Mouse (Mus musculus): ENCODE results near the gene Atpif1. TPM values are rescaled to one million over a fixed set of nuclear protein-coding genes. Genes with fewer than 3 reads are reported as not detected.
"Not testable (repeated sequence)": the region's sequence is repeated elsewhere in the genome, so short reads cannot be mapped to it uniquely, and the experiment has no call there.

Atpif1 gene
- 68.3 and 93.0 TPM in 2 replicates for polyA plus RNA-seq (2012; rRNA removed)

DNA sequence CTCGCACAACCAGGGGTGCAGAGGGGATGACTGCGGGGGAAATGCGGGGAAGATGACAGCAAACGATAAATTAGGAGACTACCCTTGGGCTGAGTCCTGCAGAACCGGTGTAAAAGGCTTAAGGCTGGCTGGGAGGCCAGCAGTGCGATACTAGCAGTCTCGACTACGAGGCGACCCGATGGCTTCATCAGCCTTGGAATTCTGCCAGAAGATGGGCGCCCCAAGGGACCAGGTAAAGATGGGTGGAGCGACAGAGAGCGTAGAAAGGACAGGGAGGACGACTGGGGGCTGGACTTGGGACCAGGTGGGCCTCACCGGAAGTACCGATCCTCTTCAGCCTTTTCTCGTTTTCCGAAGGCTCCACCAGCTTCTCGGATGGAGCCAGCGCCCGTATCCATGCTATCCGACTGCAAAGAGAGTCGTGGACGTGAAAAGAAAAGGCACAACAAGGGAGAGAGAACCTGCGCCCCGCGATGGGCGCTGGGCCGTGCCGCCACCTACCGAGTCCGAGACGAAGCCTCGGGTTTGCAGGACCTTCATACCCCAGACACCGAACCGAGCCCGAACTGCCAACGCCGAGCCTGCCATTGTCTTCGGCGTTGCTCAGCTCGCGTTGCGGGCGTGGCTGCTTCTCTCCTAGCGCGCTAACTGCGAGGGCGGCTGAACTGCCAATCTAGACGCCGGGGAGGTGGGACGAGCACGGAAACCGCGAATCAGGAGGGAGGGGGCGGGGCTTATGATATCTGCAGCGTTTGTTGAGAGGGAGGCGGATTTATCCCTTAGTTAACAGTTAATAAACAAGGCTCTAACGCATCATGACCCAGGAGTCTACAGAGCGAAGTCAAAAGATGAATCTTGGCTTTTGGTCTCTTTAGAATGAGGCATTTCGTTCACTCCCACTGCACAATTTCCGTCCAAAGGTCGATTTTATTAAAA lies at the start of gene Atpif1:
Gene Atpif1, minus strand, starts transcription at position 679 of the 936 bp plus-strand sequence.
- under 1% methylated on average over 63 of the region's 63 CpGs for WGBS
- peak; percentile 81 for DNase-seq

DNA sequence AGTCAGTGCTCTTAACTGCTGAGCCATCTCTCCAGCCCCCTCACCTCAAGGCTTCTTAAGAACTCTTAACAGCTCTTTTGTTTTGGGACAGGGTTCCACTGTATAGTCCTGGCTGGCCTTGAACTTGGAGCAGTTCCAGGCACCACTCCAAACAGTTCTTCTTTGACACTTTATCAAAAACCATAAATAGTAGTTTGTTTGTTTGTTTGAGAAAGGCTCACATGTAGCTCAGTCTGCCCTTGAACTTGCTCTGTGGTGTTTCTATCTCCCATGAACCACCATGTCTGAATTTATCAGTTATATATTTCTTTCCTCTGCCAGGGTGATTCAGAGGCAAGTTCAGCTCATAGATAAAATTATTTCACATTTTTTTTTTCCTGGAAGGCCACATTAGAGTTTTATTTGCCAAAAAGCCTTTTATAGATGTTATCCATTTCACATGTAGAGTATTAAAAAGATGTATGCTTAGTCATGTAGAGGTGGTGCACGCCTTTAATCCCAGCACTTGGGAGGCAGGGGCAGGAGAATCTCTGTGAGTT lies 41.4 kb upstream of the Atpif1 start:
- peaks cover 3% of the 10 kb centered on the region; the same call in 1 of the 2 replicates for H3K4me1 ChIP-seq (ENCODE audit: control insufficient read depth, insufficient read depth, low read length)
- DNase-seq, result no peak
- WGBS, result 85% methylated on average over 1 of the region's 1 CpGs
- TF ChIP-seq POLR2A (IDR thresholded peaks at IDR 0.05; ENCODE audit: borderline replicate concordance, extremely low read depth, low read depth, low read length), result no peak
- TF ChIP-seq CTCF (IDR thresholded peaks at IDR 0.05; ENCODE audit: insufficient read depth, low read length), result no peak
- no peak overlapping the region for H3K4me3 ChIP-seq (replicated peaks; ENCODE audit: extremely low read depth, low read depth, low read length)

More for the DNA sequence above, at the start of gene Atpif1:
- Histone ChIP-seq H3K4me1 (ENCODE audit: control insufficient read depth, insufficient read depth, low read length) (peaks cover 11% of the 10 kb centered on the region), H3K4me3 (replicated peaks; ENCODE audit: extremely low read depth, low read depth, low read length) (peak within 1 kb of the TSS; percentile 77)
- peak; percentile 90; the same call in 1 of the 2 replicates for TF ChIP-seq POLR2A (IDR thresholded peaks at IDR 0.05; ENCODE audit: borderline replicate concordance, extremely low read depth, low read depth, low read length)
- TF ChIP-seq CTCF (IDR thresholded peaks at IDR 0.05; ENCODE audit: insufficient read depth, low read length), result no peak

DNA sequence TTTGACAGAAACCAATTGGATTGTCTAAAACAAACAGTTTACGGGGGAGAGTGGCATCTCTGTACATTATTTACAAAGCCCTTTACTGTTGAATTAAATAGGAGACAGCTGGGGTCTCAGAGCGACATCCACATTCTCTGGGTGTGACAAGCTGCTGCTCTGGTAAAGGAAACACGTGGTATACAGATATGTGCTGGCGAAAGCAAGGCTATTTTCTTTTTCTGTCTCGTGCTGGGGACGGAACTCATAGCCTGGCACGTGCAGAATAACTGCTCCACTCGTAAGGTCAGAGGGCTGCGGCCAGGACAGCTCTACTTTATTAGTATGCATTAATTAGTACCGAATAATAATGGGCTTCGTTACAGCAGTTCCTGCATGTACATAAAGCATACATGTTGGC lies 39.9 kb upstream of the Atpif1 start:
- DNase-seq, result no peak
- WGBS, result 27% methylated on average over 11 of the region's 11 CpGs
- Histone ChIP-seq H3K4me3 (replicated peaks; ENCODE audit: extremely low read depth, low read depth, low read length) (no peak overlapping the region), H3K4me1 (ENCODE audit: control insufficient read depth, insufficient read depth, low read length) (peaks cover 3% of the 10 kb centered on the region; the same call in 1 of the 2 replicates)
- TF ChIP-seq POLR2A (IDR thresholded peaks at IDR 0.05; ENCODE audit: borderline replicate concordance, extremely low read depth, low read depth, low read length) (no peak), CTCF (IDR thresholded peaks at IDR 0.05; ENCODE audit: insufficient read depth, low read length) (no peak)

DNA sequence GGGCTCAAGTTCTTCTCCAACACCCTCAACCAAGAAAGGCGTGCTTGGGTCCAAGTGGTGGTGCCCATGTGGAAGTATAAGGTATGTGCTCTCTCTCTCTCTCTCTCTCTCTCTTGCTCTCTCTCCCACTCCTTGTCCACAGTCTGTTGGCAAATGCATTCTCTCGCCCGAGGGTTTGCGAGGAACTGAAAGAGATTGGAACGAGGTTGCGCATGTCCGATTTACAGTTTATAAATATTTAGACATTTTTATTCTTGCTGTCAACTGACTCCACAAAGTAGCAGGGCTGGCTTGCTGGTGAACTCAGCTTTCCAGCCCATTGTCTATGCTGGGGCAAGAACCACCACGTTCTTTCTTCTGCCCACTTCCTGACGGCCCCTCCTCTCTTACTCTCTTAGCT lies 37.7 kb upstream of the Atpif1 start:
- H3K4me3 ChIP-seq (replicated peaks; ENCODE audit: extremely low read depth, low read depth, low read length), result no peak overlapping the region
- no peak for DNase-seq
- TF ChIP-seq CTCF (IDR thresholded peaks at IDR 0.05; ENCODE audit: insufficient read depth, low read length), result no peak
- no peak for TF ChIP-seq POLR2A (IDR thresholded peaks at IDR 0.05; ENCODE audit: borderline replicate concordance, extremely low read depth, low read depth, low read length)
- 32% methylated on average over 9 of the region's 9 CpGs for WGBS
- peaks cover 3% of the 10 kb centered on the region; the same call in 1 of the 2 replicates for H3K4me1 ChIP-seq (ENCODE audit: control insufficient read depth, insufficient read depth, low read length)

DNA sequence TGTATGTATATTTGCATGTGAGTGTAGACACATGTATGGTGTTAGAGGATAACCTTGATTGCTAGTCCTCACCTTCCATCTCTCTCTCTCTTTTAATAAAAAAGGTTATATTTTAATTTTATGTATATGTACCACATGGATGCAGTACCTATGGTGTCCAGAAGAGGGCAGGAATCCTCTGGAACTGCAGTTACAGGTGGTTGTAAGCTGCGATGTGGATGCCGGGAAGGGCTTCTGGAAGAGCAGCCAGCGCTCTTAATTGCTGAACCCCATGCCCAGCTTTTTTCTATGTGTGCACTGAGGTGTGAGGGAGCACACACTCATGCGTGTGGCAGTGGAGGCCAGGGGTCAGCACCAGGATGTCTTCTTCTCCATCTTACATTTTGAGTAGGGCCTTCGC lies 35.7 kb upstream of the Atpif1 start:
- 91% methylated on average over 5 of the region's 5 CpGs for WGBS
- TF ChIP-seq CTCF (IDR thresholded peaks at IDR 0.05; ENCODE audit: insufficient read depth, low read length), result no peak
- TF ChIP-seq POLR2A (IDR thresholded peaks at IDR 0.05; ENCODE audit: borderline replicate concordance, extremely low read depth, low read depth, low read length), result no peak
- Histone ChIP-seq H3K4me3 (replicated peaks; ENCODE audit: extremely low read depth, low read depth, low read length) (no peak overlapping the region), H3K4me1 (ENCODE audit: control insufficient read depth, insufficient read depth, low read length) (peaks cover 3% of the 10 kb centered on the region; the same call in 1 of the 2 replicates)
- DNase-seq, result no peak

DNA sequence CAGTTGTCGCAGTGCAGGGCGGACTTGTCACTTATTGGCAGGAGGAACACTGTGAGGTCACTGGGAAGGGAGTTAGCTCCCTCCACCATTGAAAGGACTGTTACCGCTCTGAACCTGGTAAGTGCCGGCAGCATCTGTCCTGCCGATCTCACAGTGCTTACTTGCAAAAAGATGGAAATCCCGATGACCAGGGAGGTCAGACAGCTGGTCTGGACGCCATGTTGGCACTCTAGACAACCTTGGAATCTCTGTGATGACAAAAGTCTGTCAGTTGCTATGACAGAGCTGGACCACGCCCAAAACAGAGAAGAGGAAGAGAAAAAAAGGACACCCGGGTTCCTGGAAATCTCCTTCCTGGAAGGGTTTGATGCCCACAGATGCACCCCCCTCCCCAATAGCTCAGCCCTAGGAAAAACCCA lies 33.9 kb upstream of the Atpif1 start:
- 42% methylated on average over 9 of the region's 9 CpGs for WGBS
- H3K4me3 ChIP-seq (replicated peaks; ENCODE audit: extremely low read depth, low read depth, low read length), result no peak overlapping the region
- peaks cover 3% of the 10 kb centered on the region; the same call in 1 of the 2 replicates for H3K4me1 ChIP-seq (ENCODE audit: control insufficient read depth, insufficient read depth, low read length)
- peak; percentile 12 for DNase-seq
- TF ChIP-seq CTCF (IDR thresholded peaks at IDR 0.05; ENCODE audit: insufficient read depth, low read length) (no peak), POLR2A (IDR thresholded peaks at IDR 0.05; ENCODE audit: borderline replicate concordance, extremely low read depth, low read depth, low read length) (no peak)

DNA sequence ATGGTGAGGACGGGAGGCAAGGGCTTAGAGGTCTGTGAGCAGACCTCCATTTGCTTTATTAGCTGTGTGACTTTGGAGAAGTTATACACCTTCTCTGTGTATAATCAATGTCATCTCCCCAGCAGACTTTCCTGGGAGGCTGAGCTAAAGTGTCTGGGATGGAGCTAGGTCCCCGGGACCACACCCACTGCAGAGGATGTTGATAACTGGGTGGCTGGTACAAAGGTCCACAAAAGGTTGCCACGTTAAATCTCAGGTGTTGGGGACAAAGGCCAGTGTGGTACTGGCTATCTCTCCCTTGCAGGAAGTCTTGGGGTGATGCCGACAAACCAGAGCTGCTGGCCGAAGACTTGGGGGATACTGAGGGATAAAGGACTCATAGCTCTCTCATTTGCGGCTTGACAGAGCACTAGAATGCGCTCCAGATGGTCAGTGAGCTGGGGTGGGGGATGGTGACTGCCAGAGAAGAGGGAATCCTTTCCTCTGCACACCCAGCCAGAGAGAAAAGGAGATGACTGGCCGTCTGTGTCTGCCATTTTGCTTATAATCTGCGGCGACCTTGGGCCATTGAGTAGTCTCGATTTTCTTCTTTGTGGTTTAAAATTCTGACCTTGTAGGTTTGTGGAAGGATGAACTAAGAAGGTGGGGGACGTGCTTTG lies 31.8 kb upstream of the Atpif1 start:
- Histone ChIP-seq H3K4me1 (ENCODE audit: control insufficient read depth, insufficient read depth, low read length) (no peaks in the 10 kb centered on the region), H3K4me3 (replicated peaks; ENCODE audit: extremely low read depth, low read depth, low read length) (no peak overlapping the region)
- TF ChIP-seq POLR2A (IDR thresholded peaks at IDR 0.05; ENCODE audit: borderline replicate concordance, extremely low read depth, low read depth, low read length), result no peak
- TF ChIP-seq CTCF (IDR thresholded peaks at IDR 0.05; ENCODE audit: insufficient read depth, low read length), result no peak
- DNase-seq, result no peak
- WGBS, result 73% methylated on average over 12 of the region's 12 CpGs

DNA sequence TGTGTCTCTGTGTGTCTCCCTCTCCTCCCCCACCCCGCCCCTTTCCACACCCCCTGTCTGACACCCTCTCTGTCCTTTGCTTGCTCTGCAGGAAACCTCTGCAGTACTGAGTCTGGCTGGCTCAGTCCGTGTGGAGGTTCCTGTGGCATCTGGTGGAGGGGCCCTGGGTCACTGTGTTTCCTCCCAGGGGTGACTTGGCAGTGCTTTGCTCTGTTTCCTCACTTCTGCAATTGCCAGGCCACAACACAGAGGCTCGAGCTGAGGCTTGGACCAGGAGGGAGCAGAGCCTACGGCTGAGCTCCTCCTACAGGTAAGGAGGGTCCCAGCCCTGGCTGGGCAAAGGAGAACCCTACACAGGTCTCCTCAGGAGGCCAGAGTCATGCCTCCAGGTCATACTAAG lies 30.5 kb upstream of the Atpif1 start, which contains the start of gene Ptafr:
Gene Ptafr, plus strand, starts transcription at position 103 of the 400 bp plus-strand sequence.
- peak within 1 kb of the TSS; percentile 15 for H3K4me3 ChIP-seq (replicated peaks; ENCODE audit: extremely low read depth, low read depth, low read length)
- H3K4me1 ChIP-seq (ENCODE audit: control insufficient read depth, insufficient read depth, low read length), result no peaks in the 10 kb centered on the region
- TF ChIP-seq CTCF (IDR thresholded peaks at IDR 0.05; ENCODE audit: insufficient read depth, low read length), result no peak
- no peak for TF ChIP-seq POLR2A (IDR thresholded peaks at IDR 0.05; ENCODE audit: borderline replicate concordance, extremely low read depth, low read depth, low read length)
- 27% methylated on average over 4 of the region's 4 CpGs for WGBS
- DNase-seq, result peak; percentile 23

DNA sequence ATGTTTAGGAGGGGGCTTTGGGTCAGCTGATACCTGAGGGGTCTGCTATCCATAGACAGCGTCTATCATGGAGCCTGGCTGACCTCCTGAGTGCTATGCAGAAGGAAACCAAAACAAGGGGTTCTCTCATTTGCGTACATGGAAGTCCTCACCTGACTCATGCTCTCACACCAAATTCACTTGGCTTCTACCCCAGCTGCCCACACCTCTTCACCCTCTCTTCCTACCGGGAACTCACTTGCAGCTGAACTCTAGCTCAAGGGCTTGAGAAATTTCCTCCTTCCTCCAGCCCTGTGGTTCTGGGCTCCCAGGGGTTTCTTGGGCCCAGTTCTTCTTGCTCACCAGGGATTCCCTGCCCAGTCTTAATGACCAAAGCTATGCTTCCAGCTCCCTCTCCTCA lies 29.8 kb upstream of the Atpif1 start:
- WGBS, result 51% methylated on average over 3 of the region's 3 CpGs
- no peaks in the 10 kb centered on the region for H3K4me1 ChIP-seq (ENCODE audit: control insufficient read depth, insufficient read depth, low read length)
- no peak for TF ChIP-seq POLR2A (IDR thresholded peaks at IDR 0.05; ENCODE audit: borderline replicate concordance, extremely low read depth, low read depth, low read length)
- no peak for TF ChIP-seq CTCF (IDR thresholded peaks at IDR 0.05; ENCODE audit: insufficient read depth, low read length)
- H3K4me3 ChIP-seq (replicated peaks; ENCODE audit: extremely low read depth, low read depth, low read length), result no peak overlapping the region
- no peak for DNase-seq

DNA sequence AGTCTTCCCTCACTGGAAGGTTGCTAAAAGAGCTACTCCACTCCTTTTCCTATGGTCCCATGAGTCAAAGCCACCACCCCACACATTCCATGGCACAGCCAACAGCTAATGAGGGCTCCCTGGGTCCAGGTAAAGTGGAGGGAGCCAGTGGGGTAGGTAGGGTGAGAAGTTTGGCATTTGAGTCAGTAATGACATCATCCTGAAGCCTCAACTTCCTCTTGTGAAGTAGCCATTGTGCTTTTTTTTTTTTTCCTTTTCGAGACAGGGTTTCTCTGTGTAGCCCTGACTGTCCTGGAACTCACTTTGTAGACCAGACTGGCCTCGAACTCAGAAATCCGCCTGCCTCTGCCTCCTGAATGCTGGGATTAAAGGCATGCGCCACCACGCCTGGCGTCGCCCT lies 22.1 kb upstream of the Atpif1 start:
- not testable (repeated sequence) for H3K4me3 ChIP-seq (replicated peaks; ENCODE audit: extremely low read depth, low read depth, low read length); DNase-seq; H3K4me1 ChIP-seq (ENCODE audit: control insufficient read depth, insufficient read depth, low read length)
- 85% methylated on average over 7 of the region's 7 CpGs for WGBS
